Mouse (Mus musculus) lung, adult 2 months (tissue): ENCODE measurements around the gene Sphk2. TPM values are rescaled to one million over a fixed set of nuclear protein-coding genes. Genes with fewer than 3 reads are reported as not detected.

Source experiments
- DNase-seq: peaks from one replicate; pipeline ENCODE4 v3.0.0; 2022
- H3K4me1 ChIP-seq: fragments of 200-500 bp; 2 replicates; pipeline ENCODE4 v1.6.1; 2011; ENCODE audit warnings: low read length; ENCODE audit not compliant: control insufficient read depth, insufficient read depth
- H3K4me3 ChIP-seq: fragments of 200-500 bp; replicated peaks from 2 replicates; pipeline ENCODE3; 2011; ENCODE audit warnings: low read depth, mild to moderate bottlenecking, control low read depth, low read length; ENCODE audit errors: extremely low read depth
- CTCF ChIP-seq: fragments of 200-500 bp; IDR thresholded peaks from 2 replicates; pipeline ENCODE4 v1.5.1; 2011; ENCODE audit warnings: mild to moderate bottlenecking, low read length, control low read depth; ENCODE audit not compliant: insufficient read depth
- POLR2A ChIP-seq: fragments of 200-500 bp; IDR thresholded peaks from 2 replicates; pipeline ENCODE4 v1.6.1; 2011; ENCODE audit warnings: low read depth, mild to moderate bottlenecking, control low read depth, low read length, borderline replicate concordance; ENCODE audit errors: extremely low read depth
- WGBS: fragments of 180-500 bp; shearing (Covaris S2); methylation state at CpG from one replicate; pipeline ENCODE4 v1.1.7; 2018; 5-methylcytosine and 5-hydroxymethylcytosine counted together
- polyA plus RNA-seq: library from polyadenylated mRNA; depleted of rRNA; stranded (reverse); fragments of >200 nt; gene quantifications from 2 replicates; pipeline ENCODE4 v1.2.3, GENCODE M21; 2012

Gene Sphk2
- polyA plus RNA-seq, 1 experiment, result 62.4 TPM

GRCm38 (mm10) chr7:45727625-45728024 lies 9.8 kb upstream of the Sphk2 start:
- no peak for TF ChIP-seq POLR2A
- DNase-seq, result no peak
- no peak overlapping the region for H3K4me3 ChIP-seq
- WGBS, result 51% methylated on average over 3 of the region's 3 CpGs
- H3K4me1 ChIP-seq, result no peaks in the 10 kb centered on the region

GRCm38 (mm10) chr7:45726419-45726818 lies 8.6 kb upstream of the Sphk2 start:
- no peak for TF ChIP-seq CTCF
- no peak for TF ChIP-seq POLR2A
- no peak for DNase-seq
- 92% methylated on average over 10 of the region's 10 CpGs for WGBS
- no peaks in the 10 kb centered on the region for H3K4me1 ChIP-seq
- no peak overlapping the region for H3K4me3 ChIP-seq

- no peak within 1 kb of the TSS for H3K4me3 ChIP-seq
- WGBS, result 88% methylated on average over 11 of the region's 11 CpGs
- TF ChIP-seq POLR2A (no peak), CTCF (no peak)
- DNase-seq, result no peak
- H3K4me1 ChIP-seq, result no peaks in the 10 kb centered on the region
Measured at GRCm38 (mm10) chr7:45725713-45726112, 7.9 kb upstream of the Sphk2 start, which contains the start of gene Spaca4. TSS of gene Spaca4 (minus strand) at chr7:45725813.

- TF ChIP-seq POLR2A, result no peak
- TF ChIP-seq CTCF, result no peak
- DNase-seq, result no peak
- H3K4me3 ChIP-seq, result no peak overlapping the region
- 87% methylated on average over 9 of the region's 9 CpGs for WGBS
- H3K4me1 ChIP-seq, result no peaks in the 10 kb centered on the region; the same call in 1 of the 2 replicates
Measured at GRCm38 (mm10) chr7:45725151-45725550, 7.3 kb upstream of the Sphk2 start.

GRCm38 (mm10) chr7:45723781-45724180 lies 6.0 kb upstream of the Sphk2 start:
- Histone ChIP-seq H3K4me3 (no peak overlapping the region), H3K4me1 (peaks cover 5% of the 10 kb centered on the region)
- 87% methylated on average over 14 of the region's 14 CpGs for WGBS
- DNase-seq, result no peak
- no peak for TF ChIP-seq CTCF
- TF ChIP-seq POLR2A, result no peak

- Histone ChIP-seq H3K4me3 (no peak overlapping the region), H3K4me1 (peaks cover 8% of the 10 kb centered on the region)
- TF ChIP-seq POLR2A (no peak), CTCF (no peak)
- whole genome bisulfite sequencing, result 82% methylated on average over 4 of the region's 4 CpGs
- DNase-seq, result no peak
Measured at GRCm38 (mm10) chr7:45723301-45723700, 5.5 kb upstream of the Sphk2 start.

GRCm38 (mm10) chr7:45722348-45722713 lies 4.5 kb upstream of the Sphk2 start:
- WGBS, result 71% methylated on average over 13 of the region's 13 CpGs

GRCm38 (mm10) chr7:45721642-45722347 lies 4.0 kb upstream of the Sphk2 start:
- no peak for DNase-seq
- 69% methylated on average over 13 of the region's 13 CpGs for WGBS
- Histone ChIP-seq H3K4me1 (peaks cover 8% of the 10 kb centered on the region), H3K4me3 (no peak overlapping the region)
- TF ChIP-seq CTCF (no peak), POLR2A (no peak)

More at GRCm38 (mm10) chr7:45722348-45722713, 4.5 kb upstream of the Sphk2 start:
- TF ChIP-seq CTCF (no peak), POLR2A (no peak)
- no peak overlapping the region for H3K4me3 ChIP-seq
- DNase-seq, result no peak
- peaks cover 8% of the 10 kb centered on the region for H3K4me1 ChIP-seq

GRCm38 (mm10) chr7:45721234-45721571 lies 3.4 kb upstream of the Sphk2 start:
- no peak overlapping the region for H3K4me3 ChIP-seq
- peaks cover 8% of the 10 kb centered on the region for H3K4me1 ChIP-seq
- TF ChIP-seq CTCF (no peak), POLR2A (no peak)
- 63% methylated on average over 7 of the region's 7 CpGs for WGBS
- DNase-seq, result no peak
